Mouse (Mus musculus): ENCODE measurements around the gene Defb48. TPM values are rescaled to one million over a fixed set of nuclear protein-coding genes. Genes with fewer than 3 reads are reported as not detected.
A peak's percentile ranks its signal among the peaks of the same experiment; 100 is the strongest.

Defb48 gene
- not detected in 2 replicates for total RNA-seq (2017)

DNA sequence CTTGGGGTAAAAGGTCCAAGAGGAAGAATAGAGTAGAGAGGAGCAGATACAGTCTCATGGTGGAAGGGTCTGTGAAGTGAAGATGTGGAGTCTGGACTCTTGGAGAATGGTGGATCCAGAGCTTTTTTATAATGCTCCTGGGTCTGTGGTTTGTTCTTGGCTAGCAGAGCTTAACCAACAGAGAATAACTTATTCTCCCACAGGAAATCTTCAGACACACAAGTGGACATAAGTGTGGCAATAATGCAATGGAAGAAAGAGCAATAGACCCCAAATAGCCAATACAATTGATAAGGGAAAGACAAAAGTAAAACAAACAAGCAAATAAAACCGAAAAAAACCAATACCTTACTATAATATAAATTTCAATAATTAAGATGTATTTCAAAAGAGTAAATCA is at the start of gene Defb48:
Gene Defb48, minus strand, starts transcription at position 101 of the 400 bp plus-strand sequence.
- no peak for ATAC-seq (ENCODE audit: extremely low read depth, insufficient number of reproducible peaks, low FRiP score, poor library complexity, severe bottlenecking)

DNA sequence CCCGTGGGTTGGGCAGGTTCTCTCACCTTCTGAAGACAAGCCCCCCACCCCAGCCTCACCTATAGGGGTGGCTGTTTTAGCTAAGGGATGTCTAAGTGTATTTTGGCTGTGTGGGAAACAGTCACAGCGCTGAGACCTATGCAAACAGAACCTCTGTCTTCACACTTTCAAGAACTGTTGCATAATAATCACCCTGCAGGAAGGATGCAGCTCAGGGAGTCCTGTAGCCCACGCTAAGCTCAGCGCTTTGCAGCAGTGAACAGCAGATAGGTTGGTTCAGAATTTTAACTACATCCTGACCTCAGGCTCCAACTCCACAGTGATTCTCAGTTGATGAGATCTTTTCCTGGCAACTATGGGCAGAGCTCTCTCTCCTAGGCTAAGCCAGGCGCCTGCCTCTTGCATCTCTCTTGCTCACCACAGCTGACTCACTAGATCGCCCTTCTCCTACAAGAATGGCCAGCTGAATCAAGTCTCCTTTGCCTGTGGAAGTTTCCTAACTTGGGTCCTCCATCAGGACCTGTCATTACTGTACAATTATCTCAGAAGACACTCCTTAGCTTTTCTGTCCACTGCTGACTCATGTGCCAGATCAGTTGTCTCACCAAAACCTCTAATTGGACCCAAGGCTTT is 36.3 kb upstream of the Defb48 start:
- ATAC-seq (ENCODE audit: extremely low read depth, insufficient number of reproducible peaks, low FRiP score, poor library complexity, severe bottlenecking), result no peak

- ATAC-seq (ENCODE audit: extremely low read depth, insufficient number of reproducible peaks, low FRiP score, poor library complexity, severe bottlenecking), result no peak
Observed at GRCm38 (mm10) chr14:63014667-63015066, 30.4 kb upstream of the Defb48 start.

- no peak for ATAC-seq (ENCODE audit: extremely low read depth, insufficient number of reproducible peaks, low FRiP score, poor library complexity, severe bottlenecking)
Observed at GRCm38 (mm10) chr14:63013082-63013481, 28.8 kb upstream of the Defb48 start.

GRCm38 (mm10) chr14:63011471-63011870 is 27.2 kb upstream of the Defb48 start, which contains the start of gene Defb43:
TSS of gene Defb43 (plus strand) at chr14:63011771.
- ATAC-seq (ENCODE audit: extremely low read depth, insufficient number of reproducible peaks, low FRiP score, poor library complexity, severe bottlenecking), result no peak

DNA sequence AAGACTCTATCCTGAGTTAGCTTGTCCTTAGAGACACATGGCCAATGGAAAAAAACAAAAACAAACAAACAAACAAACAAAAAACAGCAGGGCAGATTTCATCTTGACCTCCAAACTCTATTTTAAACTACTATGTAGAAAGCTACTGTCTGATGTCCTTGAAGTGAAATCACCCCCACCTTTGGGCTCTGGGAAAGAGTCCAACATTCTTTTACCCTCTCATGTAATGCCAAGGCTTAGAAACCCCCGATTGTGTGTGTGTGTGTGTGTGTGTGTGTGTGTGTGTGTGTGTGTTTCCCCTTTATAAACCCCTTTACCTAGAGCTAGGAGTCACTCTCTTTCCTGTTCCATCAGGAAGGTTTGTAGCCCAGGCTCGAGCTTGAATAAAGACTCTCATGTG is 18.3 kb upstream of the Defb48 start:
- no peak for ATAC-seq (ENCODE audit: extremely low read depth, insufficient number of reproducible peaks, low FRiP score, poor library complexity, severe bottlenecking)

DNA sequence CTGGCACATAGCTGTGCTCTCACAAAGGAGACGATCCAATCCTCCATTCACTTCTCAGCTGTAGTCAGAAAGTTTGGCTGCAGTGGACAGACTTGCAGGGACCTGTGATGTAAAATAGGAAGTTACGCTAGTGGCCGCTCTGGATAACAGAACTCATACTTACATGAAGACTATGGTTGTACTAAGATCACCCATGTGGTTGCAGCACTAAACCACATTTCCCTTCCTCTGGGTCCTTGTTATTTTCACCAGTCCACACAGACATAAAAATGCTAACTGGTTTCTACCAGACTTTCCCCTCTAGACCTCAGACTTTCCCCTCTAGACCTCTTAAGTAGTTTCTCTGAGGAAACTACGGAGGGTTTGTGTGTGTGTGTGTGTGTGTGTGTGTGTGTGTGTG is 14.7 kb upstream of the Defb48 start:
- no peak for ATAC-seq (ENCODE audit: extremely low read depth, insufficient number of reproducible peaks, low FRiP score, poor library complexity, severe bottlenecking)

DNA sequence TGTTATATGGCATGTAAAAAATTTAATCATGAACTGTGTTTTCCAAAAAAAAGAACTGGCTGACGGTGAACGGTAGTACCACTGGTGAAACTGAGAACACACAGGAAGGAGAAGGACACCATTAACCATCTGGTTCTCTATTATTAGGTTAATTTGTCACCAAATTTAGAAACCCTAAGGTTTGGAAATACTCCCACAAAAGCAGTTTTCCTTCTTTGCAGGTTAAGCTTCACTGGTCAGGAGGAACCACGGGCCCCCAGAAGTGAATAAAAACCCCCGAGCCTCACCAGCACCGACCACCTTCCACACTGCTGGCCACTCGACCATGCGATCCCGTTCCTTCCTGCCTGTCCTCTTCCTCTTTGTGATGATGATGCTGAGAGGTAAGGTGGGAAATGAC is 13.5 kb upstream of the Defb48 start, which contains the start of gene Defb47:
Gene Defb47, plus strand, starts transcription at position 301 of the 400 bp plus-strand sequence.
- no peak for ATAC-seq (ENCODE audit: extremely low read depth, insufficient number of reproducible peaks, low FRiP score, poor library complexity, severe bottlenecking)

GRCm38 (mm10) chr14:62991849-62992510 is 7.7 kb upstream of the Defb48 start:
- no peak for ATAC-seq (ENCODE audit: extremely low read depth, insufficient number of reproducible peaks, low FRiP score, poor library complexity, severe bottlenecking)

GRCm38 (mm10) chr14:62991271-62991670 is 7.0 kb upstream of the Defb48 start:
- no peak for ATAC-seq (ENCODE audit: extremely low read depth, insufficient number of reproducible peaks, low FRiP score, poor library complexity, severe bottlenecking)

DNA sequence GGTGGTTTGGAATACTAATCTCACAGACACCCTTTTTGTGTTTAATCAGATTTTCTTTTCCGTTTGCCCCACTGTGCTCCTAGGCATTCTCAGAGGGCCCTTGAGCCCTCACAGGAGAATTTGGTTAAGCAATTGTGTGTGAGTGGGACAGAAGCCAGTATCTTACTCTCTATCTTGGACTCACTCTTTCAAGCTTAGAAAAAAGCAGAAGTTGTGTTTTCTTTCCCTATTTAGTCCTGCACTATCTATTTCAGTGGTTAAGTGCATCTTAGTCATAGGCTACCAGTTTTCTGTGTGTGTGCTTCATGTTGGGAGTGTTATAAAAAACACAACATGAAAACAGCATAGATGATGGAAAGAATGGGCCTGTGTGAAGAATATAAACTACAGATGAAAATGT is 4.5 kb downstream of the Defb48 start:
- ATAC-seq (ENCODE audit: extremely low read depth, insufficient number of reproducible peaks, low FRiP score, poor library complexity, severe bottlenecking), result no peak

- ATAC-seq (ENCODE audit: extremely low read depth, insufficient number of reproducible peaks, low FRiP score, poor library complexity, severe bottlenecking), result no peak
Observed at GRCm38 (mm10) chr14:62975046-62975445, 9.3 kb downstream of the Defb48 start.

GRCm38 (mm10) chr14:62965811-62966520 is 18.3 kb downstream of the Defb48 start:
- no peak for ATAC-seq (ENCODE audit: extremely low read depth, insufficient number of reproducible peaks, low FRiP score, poor library complexity, severe bottlenecking)

- no peak for ATAC-seq (ENCODE audit: extremely low read depth, insufficient number of reproducible peaks, low FRiP score, poor library complexity, severe bottlenecking)
Observed at GRCm38 (mm10) chr14:62965342-62965741, 19.0 kb downstream of the Defb48 start.

DNA sequence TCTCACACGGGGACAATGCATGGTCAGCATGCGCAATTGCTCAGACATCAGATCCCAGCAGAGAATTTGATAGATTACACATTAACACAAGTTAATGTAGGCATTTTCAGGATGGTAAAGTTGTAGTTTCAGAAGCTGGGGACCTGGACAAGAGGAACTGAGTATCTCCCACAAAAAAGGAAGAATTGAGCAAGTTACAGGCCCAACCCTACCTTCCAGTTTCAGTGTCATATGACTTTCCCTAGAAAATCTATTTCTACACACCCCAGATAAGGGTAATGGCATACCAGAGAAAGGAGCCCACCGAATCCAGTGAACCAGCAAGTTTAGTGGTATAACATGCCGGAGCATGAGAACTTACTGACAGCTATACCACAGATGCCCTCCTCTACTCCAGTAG is 20.7 kb downstream of the Defb48 start:
- ATAC-seq (ENCODE audit: extremely low read depth, insufficient number of reproducible peaks, low FRiP score, poor library complexity, severe bottlenecking), result no peak

DNA sequence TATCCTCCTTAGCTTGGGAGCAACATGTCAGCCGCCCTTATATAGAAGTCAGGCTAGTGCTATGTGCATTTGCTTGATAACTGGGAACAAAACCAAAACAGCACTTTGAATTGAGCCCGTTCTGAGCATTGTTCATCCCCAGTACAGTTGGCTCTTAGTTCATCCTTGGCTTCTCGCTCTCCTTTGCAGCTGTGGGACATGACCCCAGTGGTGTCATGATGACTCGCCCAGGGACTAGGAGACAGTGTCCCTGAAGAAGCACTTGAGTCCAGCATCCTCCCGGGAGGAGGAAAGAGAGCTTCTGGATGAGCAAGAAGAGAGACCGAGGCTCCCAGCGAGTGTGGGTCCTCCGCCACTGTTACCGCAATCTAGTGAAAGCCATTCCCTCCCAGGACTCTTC is 28.2 kb downstream of the Defb48 start:
- no peak for ATAC-seq (ENCODE audit: extremely low read depth, insufficient number of reproducible peaks, low FRiP score, poor library complexity, severe bottlenecking)

DNA sequence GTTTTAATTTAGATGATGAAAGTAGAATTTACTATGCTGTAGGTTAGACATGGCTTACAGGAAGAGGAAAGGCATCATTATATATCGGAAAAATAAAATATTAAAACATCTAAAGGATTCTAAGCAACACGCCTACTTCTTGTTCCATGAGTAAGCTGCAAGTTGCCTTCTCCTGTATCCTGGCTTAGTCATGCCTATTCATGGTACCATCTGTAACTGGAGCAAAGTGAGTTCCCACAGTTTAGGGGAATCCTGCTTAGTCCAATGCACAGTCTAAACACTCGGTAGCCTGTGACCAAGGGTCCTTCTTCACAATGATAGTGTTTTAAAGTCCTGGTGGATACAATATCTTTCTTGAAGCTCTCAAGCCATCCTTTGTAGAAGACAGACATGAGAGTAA is 37.5 kb downstream of the Defb48 start:
- no peak for ATAC-seq (ENCODE audit: extremely low read depth, insufficient number of reproducible peaks, low FRiP score, poor library complexity, severe bottlenecking)

DNA sequence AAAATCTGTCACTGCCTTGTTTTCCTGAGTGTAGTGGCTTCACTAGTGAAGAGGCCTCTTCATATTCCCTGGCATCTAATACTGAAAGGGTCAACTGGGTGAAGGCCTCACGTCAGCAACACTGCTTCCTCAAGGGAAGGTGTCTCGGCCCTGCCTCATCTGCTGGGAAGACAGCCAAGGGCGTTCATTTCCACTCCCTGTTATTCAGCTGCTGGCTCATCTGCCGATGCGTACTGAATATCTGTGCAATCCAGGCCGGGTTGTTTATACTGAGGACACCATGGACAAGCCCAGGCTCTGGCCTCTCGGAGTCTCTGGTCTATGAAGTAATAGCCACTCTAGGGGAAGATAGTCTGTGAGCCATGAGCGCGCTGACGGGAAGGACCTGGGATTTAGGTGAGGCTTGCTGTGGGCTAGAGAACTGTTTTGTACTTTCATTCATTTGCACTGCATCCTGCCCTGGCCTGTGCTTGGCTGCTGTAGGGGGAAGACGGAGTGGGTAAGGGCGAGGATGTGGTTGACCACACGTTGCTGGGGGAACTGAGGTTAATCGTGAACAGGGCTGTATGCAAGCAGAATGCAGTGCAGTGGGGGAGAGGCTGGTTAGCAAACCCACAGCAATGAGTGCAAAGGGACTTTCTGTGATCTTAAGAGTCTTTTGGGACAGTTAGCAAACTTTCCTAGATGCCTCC is 43.8 kb downstream of the Defb48 start:
- ATAC-seq (ENCODE audit: extremely low read depth, insufficient number of reproducible peaks, low FRiP score, poor library complexity, severe bottlenecking), result peak; percentile 91

DNA sequence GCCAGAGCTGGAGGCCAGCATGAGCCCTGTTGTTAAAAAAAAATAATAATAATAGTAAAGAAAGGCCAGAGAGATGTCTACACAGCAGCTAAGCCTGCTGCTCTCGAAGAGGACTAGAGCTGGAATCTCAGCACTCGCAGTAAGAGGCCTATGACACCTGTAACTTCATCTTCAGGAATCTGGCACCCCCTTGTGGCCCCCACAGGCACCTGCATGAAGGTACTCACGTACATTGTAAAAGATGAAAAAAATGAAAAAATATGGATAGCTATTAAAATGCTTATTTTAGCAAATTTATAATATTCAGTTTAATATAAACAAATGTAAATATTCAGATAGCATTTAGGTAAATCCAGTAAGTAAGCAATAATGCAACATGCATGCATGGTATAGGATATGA is 44.9 kb downstream of the Defb48 start:
- ATAC-seq (ENCODE audit: extremely low read depth, insufficient number of reproducible peaks, low FRiP score, poor library complexity, severe bottlenecking), result no peak

All from neutrophil, adult 5-6 weeks (primary cell).